ENCODE assay signal across 14 mouse cellular contexts in the genomic region with DNA sequence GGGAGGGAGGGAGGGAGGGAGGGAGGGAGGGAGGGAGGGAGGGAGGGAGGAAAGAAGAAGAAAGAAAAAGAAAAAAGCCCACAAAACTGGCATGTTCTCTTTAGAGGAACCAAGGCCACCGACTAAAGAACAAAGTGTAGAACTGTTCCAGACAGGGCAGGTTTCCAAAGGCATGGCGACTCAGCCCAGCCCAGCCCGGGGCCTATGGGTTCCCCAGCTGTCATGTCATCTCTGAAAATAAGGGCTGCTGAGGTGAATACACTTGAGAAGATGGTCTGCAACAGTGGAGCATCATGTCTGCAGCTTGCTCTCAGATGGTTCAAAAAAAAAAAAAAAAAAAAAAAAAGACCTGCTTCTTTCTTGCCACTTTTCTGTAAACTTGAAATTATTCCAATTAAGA.
DNase-seq lines count a peak whose midpoint lies in the region.
"Had no signal": no experiment of that assay in that cellular context is flagged by ENCODE, and none has a peak within 500 bp of the region (broad histone marks: within the 10 kb centered on the region; RNA-seq: fewer than 3 reads in every experiment).

No protein-coding gene starts in this region.

- peak; percentile 11 for DNase-seq in cerebellum, adult 9-11 months
- DNase-seq in cerebellum, adult 9-10 months: no peak
- DNase-seq in kidney, adult 9 months: peak; percentile 14
- no peak for DNase-seq in kidney, postnatal 10 days
- DNase-seq in brain, adult 2 months (ENCODE audit: low read depth, low spot score): peak; percentile 6
- DNase-seq in cerebellum, postnatal 14 days: peak; percentile 79 to 82
- no peak for DNase-seq in urinary bladder, postnatal 36 days (ENCODE audit: low spot score in 2 of 2)
- DNase-seq: adrenal gland, postnatal 36 days; gastrocnemius, postnatal 10 days; heart, postnatal 14 days; kidney, postnatal 4 days; liver, postnatal 0 days; lung, postnatal 36 days; right cerebral cortex, postnatal 25 days had no signal

Comparison
In these comparisons a context has a peak if more than half of its experiments do, and no peak if none do; other contexts are left out.
1. DNase-seq: peak in cerebellum, adult 9-11 months (single experiment), kidney, adult 9 months (single experiment), brain, adult 2 months (single experiment) and cerebellum, postnatal 14 days (2 of 2); none in cerebellum, adult 9-10 months (single experiment), kidney, postnatal 10 days (single experiment) and urinary bladder, postnatal 36 days (0 of 2).